Mouse (Mus musculus) spleen, adult 2 months (tissue): Measurements from ENCODE around the gene Lamp3.

Experiments
- CTCF ChIP-seq: fragments of 200-500 bp; IDR thresholded peaks from 2 replicates; pipeline ENCODE4 v1.5.1; 2011; ENCODE audit warnings: mild to moderate bottlenecking, inconsistent platforms; ENCODE audit not compliant: insufficient read depth, insufficient read length, insufficient replicate concordance; ENCODE audit errors: extremely low read depth
- POLR2A ChIP-seq: fragments of 200-500 bp; IDR thresholded peaks from 2 replicates; pipeline ENCODE4 v1.6.1; 2011; ENCODE audit warnings: low read depth, low read length, inconsistent platforms

- no peak for TF ChIP-seq CTCF
- no peak for TF ChIP-seq POLR2A
Observed at GRCm38 (mm10) chr16:19629816-19630215, 76.4 kb downstream of the Lamp3 start, which contains the start of gene Olfr171.
